Mouse (Mus musculus): ENCODE data around the gene Peg10.

Gene Peg10

DNA sequence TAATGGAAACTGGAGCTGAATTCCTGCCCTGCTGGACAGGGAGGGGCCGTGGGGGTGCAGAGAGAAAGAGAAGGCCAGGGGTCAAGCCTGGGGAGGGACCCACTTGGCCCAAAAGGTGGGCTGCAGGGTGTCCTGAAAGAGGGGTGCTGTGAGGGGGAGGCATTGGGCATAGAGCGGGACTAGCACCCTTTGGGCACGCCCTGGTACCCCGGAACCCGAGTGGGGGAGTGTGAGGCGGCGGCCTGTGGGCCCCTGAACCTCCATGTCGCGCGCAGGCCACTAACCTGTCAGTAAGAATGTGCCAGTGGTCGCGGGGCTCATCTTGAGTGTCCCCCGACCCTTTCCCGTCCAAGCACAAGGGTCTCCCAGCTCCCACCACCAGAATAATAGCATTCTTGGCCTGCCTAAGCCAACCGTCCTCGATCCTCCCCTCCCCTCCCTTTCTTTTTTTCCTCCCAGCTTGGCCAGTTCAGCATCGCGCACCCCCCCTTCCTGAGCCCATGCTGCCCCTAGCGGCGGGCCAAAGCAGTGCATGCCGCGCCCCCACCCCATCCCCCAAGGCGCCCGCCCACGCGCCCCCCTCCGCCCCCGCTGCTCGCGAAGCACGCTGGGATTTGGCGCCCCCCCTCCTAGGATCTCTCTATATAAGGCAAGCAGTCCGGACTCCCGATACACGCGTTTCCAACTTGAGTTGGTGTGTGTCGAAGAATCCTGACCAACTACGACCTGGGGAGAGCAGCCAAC lies at the start of gene Peg10, which contains the start of gene Sgce:
Gene Peg10, plus strand, starts transcription at position 611 of the 744 bp plus-strand sequence.
Gene Sgce, minus strand, starts transcription at position 512 of the 744 bp plus-strand sequence.
- peak; percentile 76 for DNase-seq (ENCODE audit: low read depth, low spot score)

DNA sequence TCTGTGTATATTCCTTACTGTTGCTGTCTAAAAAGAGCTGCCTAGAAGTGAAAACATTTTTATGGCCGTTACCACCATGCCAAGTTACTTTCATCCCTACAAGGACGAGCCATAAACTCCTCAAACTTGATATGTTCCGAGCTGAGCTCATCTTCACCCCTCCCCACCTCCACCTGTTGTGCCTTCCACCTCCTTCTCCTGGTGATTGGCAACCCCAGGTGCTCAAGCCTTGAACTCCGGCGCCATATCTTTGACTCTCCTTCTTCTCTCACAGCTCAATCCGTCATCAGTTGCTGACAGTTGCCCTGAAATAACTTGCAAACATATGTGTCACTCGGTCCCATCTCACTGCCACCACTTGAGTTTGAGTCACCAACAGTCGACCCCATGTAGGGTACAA lies 45.5 kb upstream of the Peg10 start:
- DNase-seq (ENCODE audit: low read depth, low spot score): no peak

DNA sequence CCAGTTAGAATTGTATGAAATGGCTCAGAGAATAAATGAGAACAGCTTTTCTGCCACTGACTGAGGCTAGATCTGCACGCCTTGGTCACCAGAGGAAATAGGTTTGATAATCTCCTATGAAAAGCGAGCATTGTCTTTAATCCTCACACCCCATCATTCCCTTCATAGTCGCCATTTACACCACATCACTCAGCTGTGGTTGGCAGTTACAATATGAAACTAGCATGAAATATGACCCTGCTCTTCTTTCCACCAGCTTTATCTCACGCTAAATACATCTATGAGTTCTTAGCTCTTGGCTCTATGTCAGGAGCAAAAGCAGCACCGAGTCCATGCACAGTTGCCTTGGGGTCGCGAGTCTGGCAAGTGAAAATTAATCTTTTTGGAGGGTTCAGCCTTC lies 43.2 kb upstream of the Peg10 start:
- no peak for DNase-seq (ENCODE audit: low read depth, low spot score)

- no peak for DNase-seq (ENCODE audit: low read depth, low spot score)
These were observed 40.7 kb upstream of the Peg10 start for GRCm38 (mm10) chr6:4706415-4706814.

GRCm38 (mm10) chr6:4708971-4709370 lies 38.1 kb upstream of the Peg10 start:
- peak; percentile 93 for DNase-seq (ENCODE audit: low read depth, low spot score)

DNA sequence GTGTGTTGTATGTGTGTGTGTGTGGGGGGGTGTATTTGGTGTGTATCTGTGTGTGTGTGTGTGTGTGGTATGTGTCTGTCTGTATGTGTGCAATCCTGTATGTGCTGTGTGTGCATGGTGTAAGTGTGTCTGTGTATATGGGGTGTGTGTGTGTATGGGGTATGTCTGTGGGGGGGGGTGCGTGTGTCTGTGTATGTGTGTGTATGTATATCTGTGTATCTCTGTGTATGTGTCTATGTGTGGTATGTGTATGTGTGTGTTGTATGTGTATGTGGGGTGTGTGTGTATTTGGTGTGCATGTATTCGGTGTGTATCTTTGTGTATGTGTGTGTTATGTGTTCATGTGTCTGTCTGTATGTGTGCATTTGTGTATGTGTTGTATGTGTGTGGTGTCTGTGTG lies 30.9 kb upstream of the Peg10 start:
- no peak for DNase-seq (ENCODE audit: low read depth, low spot score)

GRCm38 (mm10) chr6:4717344-4717743 lies 29.8 kb upstream of the Peg10 start:
- no peak for DNase-seq (ENCODE audit: low read depth, low spot score)

GRCm38 (mm10) chr6:4722142-4722541 lies 25.0 kb upstream of the Peg10 start:
- peak; percentile 43 for DNase-seq (ENCODE audit: low read depth, low spot score)

DNA sequence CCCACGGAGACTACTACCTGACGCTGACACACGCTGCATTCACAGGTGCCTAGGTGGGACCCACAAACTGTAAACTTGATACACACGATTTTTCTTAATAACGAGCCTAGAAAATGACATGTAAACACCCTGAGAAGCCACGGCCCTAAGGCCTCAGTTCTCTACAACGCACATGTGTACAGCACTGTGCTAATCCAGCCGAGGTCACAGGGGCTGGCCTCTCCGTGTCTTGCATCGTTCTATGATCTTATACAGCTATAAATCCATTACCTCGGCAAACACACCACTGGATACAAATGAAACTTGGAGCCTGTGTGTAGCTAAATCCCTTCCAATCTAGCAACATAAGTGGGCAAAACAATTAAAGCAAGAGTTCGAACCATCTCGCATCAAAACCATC lies 24.4 kb upstream of the Peg10 start:
- no peak for DNase-seq (ENCODE audit: low read depth, low spot score)

DNA sequence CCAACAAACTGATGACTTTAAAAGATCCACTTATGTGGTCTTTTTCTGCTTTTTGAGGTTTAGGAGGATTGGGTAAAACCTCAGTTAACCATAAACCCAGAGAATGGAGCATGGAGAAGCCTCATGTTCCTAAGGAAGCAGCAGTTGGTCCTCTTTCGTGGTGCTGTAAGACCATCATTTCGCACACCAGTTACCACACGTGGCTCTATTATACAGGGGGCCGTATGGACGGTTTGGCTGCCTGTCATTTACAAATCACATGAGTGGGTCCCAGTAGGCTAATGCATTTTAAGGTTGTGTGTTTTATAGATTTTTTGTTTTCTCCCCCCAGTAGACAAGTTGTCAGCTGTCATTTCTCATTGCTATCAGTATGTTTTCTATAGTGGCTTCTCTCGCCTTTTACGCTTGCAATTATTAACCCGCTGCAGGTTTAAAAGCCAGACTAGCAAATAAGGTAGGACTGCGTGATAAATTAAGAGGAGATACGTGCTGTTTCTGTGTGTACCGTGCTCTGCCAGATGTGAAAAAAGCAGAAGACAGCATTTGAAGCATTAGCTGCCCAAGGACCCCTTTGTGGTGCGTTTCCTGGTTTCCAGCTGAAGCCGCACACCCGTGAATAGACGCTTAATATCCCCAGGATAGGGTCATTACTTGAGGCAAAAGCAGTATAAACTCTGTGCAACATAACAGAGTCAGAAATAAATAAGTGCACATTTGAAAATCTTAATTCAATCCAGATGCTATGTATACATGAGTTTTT lies 22.9 kb upstream of the Peg10 start:
- no peak for DNase-seq (ENCODE audit: low read depth, low spot score)

DNA sequence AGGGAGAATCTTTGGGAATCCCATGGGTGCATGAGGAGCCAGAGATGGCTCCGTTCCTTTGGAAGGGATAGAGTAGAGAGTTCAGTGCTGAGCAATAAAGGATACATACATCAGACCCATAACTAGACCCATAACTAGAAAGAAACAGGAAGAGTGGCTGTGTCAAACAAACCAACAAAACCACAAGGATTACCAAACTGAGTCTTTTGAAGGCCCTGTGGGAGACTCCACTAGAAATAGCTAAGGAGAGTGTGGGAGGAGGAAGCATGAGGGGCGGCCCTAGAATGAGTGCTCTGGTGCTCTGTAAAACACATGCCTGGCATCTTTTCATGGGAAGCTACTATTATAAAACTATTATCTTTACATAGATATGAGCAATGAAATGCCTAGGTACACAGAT lies 18.8 kb upstream of the Peg10 start:
- DNase-seq (ENCODE audit: low read depth, low spot score): no peak

DNA sequence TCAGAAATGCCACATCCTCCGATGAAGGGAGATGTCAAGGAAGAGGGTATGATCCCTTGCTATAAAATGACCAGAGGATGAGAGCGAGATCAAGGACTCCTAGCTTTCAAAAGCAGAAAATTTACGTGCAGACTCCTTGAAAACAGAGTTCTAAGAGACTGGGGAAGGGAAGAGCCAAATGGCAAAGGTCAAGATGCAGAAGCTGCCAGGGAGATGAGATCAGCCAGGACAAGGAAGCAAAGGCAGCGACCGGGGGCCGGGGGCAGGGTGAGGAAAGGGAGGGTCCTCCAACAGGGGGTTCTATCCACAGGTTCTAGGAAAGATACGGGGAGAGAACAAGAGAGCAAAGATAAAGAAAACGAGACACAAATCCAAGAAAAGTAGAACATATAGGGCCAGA lies 15.4 kb upstream of the Peg10 start:
- DNase-seq (ENCODE audit: low read depth, low spot score): no peak

DNA sequence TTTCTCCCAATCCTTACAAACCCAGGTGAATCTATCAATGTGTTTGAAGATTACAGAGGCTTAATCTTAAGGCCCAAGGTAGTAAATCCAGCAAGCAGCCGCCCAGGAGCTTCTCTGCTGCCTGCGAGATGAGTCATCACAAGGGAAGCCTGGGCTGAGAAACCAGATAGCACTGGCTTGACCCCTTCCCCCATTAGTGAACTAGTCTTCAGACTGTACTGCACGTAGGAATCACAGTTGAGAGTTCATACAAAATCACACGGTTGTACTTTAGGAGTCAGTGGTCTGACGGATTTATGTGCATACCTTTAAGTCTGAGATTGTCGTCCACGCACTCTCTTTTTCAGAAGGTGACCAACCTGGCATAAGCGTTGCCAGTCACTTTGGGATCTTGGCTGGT lies 13.9 kb upstream of the Peg10 start:
- peak; percentile 84 for DNase-seq (ENCODE audit: low read depth, low spot score)

GRCm38 (mm10) chr6:4736372-4736771 lies 10.7 kb upstream of the Peg10 start:
- DNase-seq (ENCODE audit: low read depth, low spot score): no peak

DNA sequence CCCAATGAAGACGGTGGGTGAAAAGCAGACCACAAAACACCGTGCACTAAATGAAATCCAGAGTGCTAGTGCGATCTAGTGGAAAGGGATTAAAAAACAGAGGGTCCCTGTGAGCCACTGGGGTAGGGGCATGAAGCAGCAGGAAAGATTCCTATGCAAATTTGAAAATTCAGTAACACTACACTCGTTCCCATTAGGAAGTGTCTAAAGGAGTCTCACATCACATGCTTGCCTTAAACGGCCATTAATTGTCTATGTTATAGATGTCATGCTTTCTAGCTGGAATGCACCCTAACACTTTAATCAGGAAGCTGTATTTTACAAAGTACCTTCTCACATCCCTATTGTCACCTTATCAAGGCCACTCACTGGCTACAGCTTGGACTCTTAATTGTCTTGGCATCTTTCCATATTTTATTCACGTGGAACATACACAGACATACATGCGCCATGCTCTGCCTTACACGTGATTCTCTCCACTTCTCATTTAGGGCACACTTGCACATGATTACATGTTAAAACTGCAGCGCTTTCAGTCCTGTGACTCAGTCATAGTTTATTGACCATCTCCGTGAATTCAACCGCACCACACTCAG lies 9.0 kb upstream of the Peg10 start:
- no peak for DNase-seq (ENCODE audit: low read depth, low spot score)

- DNase-seq (ENCODE audit: low read depth, low spot score): no peak
These were observed 8.4 kb upstream of the Peg10 start for GRCm38 (mm10) chr6:4738717-4739116.

GRCm38 (mm10) chr6:4739522-4740355 lies 7.4 kb upstream of the Peg10 start:
- DNase-seq (ENCODE audit: low read depth, low spot score): no peak

- peak; percentile 94 for DNase-seq (ENCODE audit: low read depth, low spot score)
These were observed 6.6 kb upstream of the Peg10 start for GRCm38 (mm10) chr6:4740511-4740910.

DNA sequence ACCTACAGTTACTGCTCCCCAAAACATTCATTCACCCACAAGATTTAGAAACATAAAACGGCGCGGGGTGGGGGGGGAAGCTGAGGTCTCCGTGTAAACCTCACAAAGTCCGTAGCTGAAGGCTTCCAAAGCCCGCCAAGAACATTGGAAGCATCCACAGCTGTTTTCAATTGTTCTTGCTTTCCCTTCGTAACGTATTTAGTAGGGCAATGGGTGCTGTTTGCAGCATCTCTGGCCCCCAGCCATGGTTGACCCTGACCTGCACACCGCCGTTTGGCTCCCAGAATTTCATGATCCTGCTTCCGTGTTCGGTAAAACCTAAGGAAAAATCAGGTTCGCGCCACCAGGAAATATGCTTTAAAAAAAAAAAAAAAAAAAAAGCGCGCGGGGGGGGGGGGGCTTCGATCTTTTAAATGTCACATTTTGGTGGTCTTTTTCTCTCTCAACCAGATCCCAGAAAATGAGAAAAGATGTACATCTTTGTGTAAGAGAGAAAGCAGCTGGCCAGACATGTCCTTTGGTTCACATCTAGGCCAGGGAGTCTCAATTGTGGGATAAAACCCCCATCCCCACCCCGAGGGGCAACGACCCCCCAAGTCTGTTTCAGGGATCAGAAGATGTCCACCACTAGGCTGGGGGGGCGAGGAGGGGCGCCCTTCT lies 940 bp upstream of the Peg10 start:
- peak; percentile 63 for DNase-seq (ENCODE audit: low read depth, low spot score)

DNA sequence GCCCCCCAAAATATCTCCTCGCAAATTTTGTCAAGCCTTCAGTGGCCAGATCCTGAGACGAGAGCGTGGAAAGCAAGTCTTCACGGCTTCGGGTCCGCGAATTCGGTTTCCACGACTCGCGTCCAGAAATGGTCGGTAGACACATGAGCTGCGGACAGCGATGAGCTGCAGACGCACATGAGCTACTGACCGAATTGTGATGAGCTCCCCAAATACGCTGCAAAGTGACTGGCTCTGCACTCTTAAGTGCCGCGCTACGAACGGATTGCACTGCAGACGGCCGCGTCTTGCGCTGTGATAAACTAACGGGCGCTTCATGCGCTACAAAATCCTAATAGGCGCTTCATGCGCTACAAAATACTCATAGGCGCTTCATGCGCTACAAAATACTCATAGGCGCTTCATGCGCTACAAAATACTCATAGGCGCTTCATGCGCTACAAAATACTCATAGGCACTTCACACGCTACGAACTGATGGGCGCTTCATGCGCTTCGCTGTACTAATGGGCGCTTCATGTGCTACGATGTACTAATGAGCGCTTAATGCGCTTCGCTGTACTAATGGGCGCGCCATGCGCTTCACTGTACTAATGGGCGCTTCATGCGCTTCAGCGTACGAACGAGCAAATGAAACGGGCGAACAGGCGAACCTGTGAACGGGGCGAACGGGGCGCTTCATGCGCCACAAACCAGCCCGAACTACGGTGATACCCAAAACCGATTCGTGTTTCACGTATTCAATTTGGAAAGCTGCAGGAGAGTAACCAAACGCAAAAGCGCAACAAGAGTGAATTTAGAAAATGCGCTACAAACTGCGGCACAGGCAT lies 785 bp downstream of the Peg10 start:
- peak; percentile 63 for DNase-seq (ENCODE audit: low read depth, low spot score)

All from 3T3-L1 (cell line).